Mouse (Mus musculus) urinary bladder, postnatal 14 days (tissue): ENCODE results near the gene Cwc22.
"Not testable (repeated sequence)": the region's sequence is repeated elsewhere in the genome, so short reads cannot be mapped to it uniquely, and the experiment has no call there.

Source experiments
- DNase-seq: peaks from one replicate; pipeline ENCODE4 v3.0.0; 2021; ENCODE audit warnings: low spot score

The Cwc22 gene

GRCm38 (mm10) chr2:77897558-77897899 is 48.6 kb downstream of the Cwc22 start:
- no peak for DNase-seq

GRCm38 (mm10) chr2:77896843-77897557 is 49.2 kb downstream of the Cwc22 start:
- no peak for DNase-seq

GRCm38 (mm10) chr2:77895906-77896570 is 50.1 kb downstream of the Cwc22 start:
- DNase-seq: not testable (repeated sequence)

GRCm38 (mm10) chr2:77894896-77895295 is 51.3 kb downstream of the Cwc22 start:
- no peak for DNase-seq

- DNase-seq: no peak
Observed at GRCm38 (mm10) chr2:77893505-77893904, 52.7 kb downstream of the Cwc22 start.

GRCm38 (mm10) chr2:77892573-77892972 is 53.6 kb downstream of the Cwc22 start:
- no peak for DNase-seq

- DNase-seq: no peak
Observed at GRCm38 (mm10) chr2:77890836-77891438, 55.2 kb downstream of the Cwc22 start.

- no peak for DNase-seq
Observed at GRCm38 (mm10) chr2:77889949-77890348, 56.2 kb downstream of the Cwc22 start.

GRCm38 (mm10) chr2:77889401-77889800 is 56.8 kb downstream of the Cwc22 start:
- DNase-seq: no peak

- no peak for DNase-seq
Observed at GRCm38 (mm10) chr2:77888826-77889225, 57.3 kb downstream of the Cwc22 start.

- no peak for DNase-seq
Observed at GRCm38 (mm10) chr2:77888056-77888455, 58.1 kb downstream of the Cwc22 start.

- DNase-seq: no peak
Observed at GRCm38 (mm10) chr2:77887166-77887565, 59.0 kb downstream of the Cwc22 start.

GRCm38 (mm10) chr2:77885491-77886130 is 60.6 kb downstream of the Cwc22 start:
- DNase-seq: no peak

GRCm38 (mm10) chr2:77885036-77885435 is 61.1 kb downstream of the Cwc22 start:
- no peak for DNase-seq

GRCm38 (mm10) chr2:77884491-77884890 is 61.7 kb downstream of the Cwc22 start:
- no peak for DNase-seq

GRCm38 (mm10) chr2:77882961-77883360 is 63.2 kb downstream of the Cwc22 start:
- no peak for DNase-seq

- DNase-seq: no peak
Observed at GRCm38 (mm10) chr2:77881301-77882199, 64.6 kb downstream of the Cwc22 start.

- DNase-seq: no peak
Observed at GRCm38 (mm10) chr2:77880351-77880750, 65.8 kb downstream of the Cwc22 start.

- no peak for DNase-seq
Observed at GRCm38 (mm10) chr2:77879736-77880135, 66.4 kb downstream of the Cwc22 start.

GRCm38 (mm10) chr2:77877156-77877855 is 68.9 kb downstream of the Cwc22 start:
- no peak for DNase-seq

GRCm38 (mm10) chr2:77876331-77876730 is 69.8 kb downstream of the Cwc22 start:
- no peak for DNase-seq
